Mouse (Mus musculus) MEL (cell line): ENCODE measurements around the gene Negr1. TPM values are rescaled to one million over a fixed set of nuclear protein-coding genes. Genes with fewer than 3 reads are reported as not detected.

ENCODE experiments used
- DNase-seq: peaks from one replicate; pipeline ENCODE4 v3.0.0; 2011; ENCODE audit warnings: low read depth, low spot score
- H3K27ac ChIP-seq: 2 replicates; pipeline ENCODE4 v1.5.1; 2012; ENCODE audit warnings: low read depth, mild to moderate bottlenecking, control low read depth, low read length, moderate library complexity; ENCODE audit not compliant: control insufficient read depth
- H3K27me3 ChIP-seq, 2 experiments: fragments of 150-350 bp in 1 of 2; sonication (generic) in 1 of 2; 2 replicates each; pipeline ENCODE4 v1.6.1; 2012; ENCODE audit warnings: low read length in 2 of 2, mild to moderate bottlenecking in 2 of 2, improper control_type of control experiment in 1 of 2, moderate library complexity in 1 of 2; ENCODE audit not compliant: insufficient read depth in 2 of 2, control insufficient read depth in 1 of 2
- H3K36me3 ChIP-seq, 2 experiments: 2 replicates each; pipeline ENCODE4 v1.6.1; 2012 to 2014; ENCODE audit warnings: low read length in 2 of 2, improper control_type of control experiment in 1 of 2, inconsistent platforms in 1 of 2, mild to moderate bottlenecking in 1 of 2; ENCODE audit not compliant: insufficient read depth in 2 of 2, control insufficient read depth in 1 of 2
- H3K4me1 ChIP-seq, 2 experiments: fragments of 150-350 bp in 1 of 2; sonication (generic) in 1 of 2; 2 replicates each; pipeline ENCODE4 v1.6.1; 2012; ENCODE audit warnings: low read length in 2 of 2, improper control_type of control experiment in 1 of 2, mild to moderate bottlenecking in 1 of 2; ENCODE audit not compliant: insufficient read depth in 2 of 2, control insufficient read depth in 1 of 2
- H3K4me3 ChIP-seq, 2 experiments: fragments of 150-350 bp in 1 of 2; sonication (generic) in 1 of 2; 2 replicates each; pipeline ENCODE4 v1.5.1; 2012; ENCODE audit warnings: low read depth in 2 of 2, low read length in 2 of 2, mild to moderate bottlenecking in 2 of 2, moderate library complexity in 2 of 2, control low read depth in 1 of 2, improper control_type of control experiment in 1 of 2; ENCODE audit not compliant: control insufficient read depth in 1 of 2, insufficient read depth in 1 of 2
- H3K79me2 ChIP-seq: 2 replicates; pipeline ENCODE4 v1.6.1; 2012; ENCODE audit warnings: mild to moderate bottlenecking, low read length, moderate library complexity; ENCODE audit not compliant: control insufficient read depth, poor library complexity, insufficient read depth
- H3K9ac ChIP-seq: 2 replicates; pipeline ENCODE4 v1.6.1; 2012; ENCODE audit warnings: low read depth, mild to moderate bottlenecking, control low read depth, low read length, moderate library complexity; ENCODE audit not compliant: control insufficient read depth, poor library complexity, severe bottlenecking
- H3K9me3 ChIP-seq: fragments of 150-350 bp; sonication (generic); replicated peaks from 2 replicates; pipeline ENCODE4 v1.6.1; 2012; ENCODE audit warnings: mild to moderate bottlenecking, low read length, improper control_type of control experiment, moderate library complexity; ENCODE audit not compliant: insufficient read depth
- BHLHE40 ChIP-seq: IDR thresholded peaks from 2 replicates; pipeline ENCODE4 v1.6.1; 2012; ENCODE audit warnings: low read depth, mild to moderate bottlenecking, inconsistent platforms, low read length, improper control_type of control experiment, borderline replicate concordance
- CHD2 ChIP-seq: IDR thresholded peaks from 2 replicates; pipeline ENCODE4 v1.6.1; 2011; ENCODE audit warnings: low read length, improper control_type of control experiment
- E2F4 ChIP-seq: IDR thresholded peaks from 2 replicates; pipeline ENCODE4 v1.6.1; 2011; ENCODE audit warnings: low read depth, low read length, improper control_type of control experiment, borderline replicate concordance
- ELF1 ChIP-seq: IDR thresholded peaks from 2 replicates; pipeline ENCODE4 v1.6.1; 2014; ENCODE audit warnings: low read depth, mild to moderate bottlenecking, inconsistent platforms, low read length, improper control_type of control experiment, moderate library complexity
- GATA1 ChIP-seq: IDR thresholded peaks from 2 replicates; pipeline ENCODE4 v1.6.1; 2011; ENCODE audit warnings: low read depth, low read length, improper control_type of control experiment
- HCFC1 ChIP-seq: IDR thresholded peaks from 2 replicates; pipeline ENCODE4 v1.6.1; 2012; ENCODE audit warnings: low read depth, mild to moderate bottlenecking, inconsistent platforms, low read length, improper control_type of control experiment, moderate library complexity
- MYB ChIP-seq: IDR thresholded peaks from 2 replicates; pipeline ENCODE4 v1.6.1; 2011; ENCODE audit warnings: mild to moderate bottlenecking, low read depth, low read length, improper control_type of control experiment
- MYC ChIP-seq: IDR thresholded peaks from 2 replicates; pipeline ENCODE4 v1.6.1; 2011; ENCODE audit warnings: low read depth, mild to moderate bottlenecking, low read length, improper control_type of control experiment, moderate library complexity
- NELFE ChIP-seq: IDR thresholded peaks from 2 replicates; pipeline ENCODE4 v1.6.1; 2011; ENCODE audit warnings: low read depth, low read length, improper control_type of control experiment
- POLR2A ChIP-seq, 2 experiments: IDR thresholded peaks; 2 replicates each; pipeline ENCODE4 v1.6.1; 2011 to 2012; ENCODE audit warnings: low read length in 2 of 2, mild to moderate bottlenecking in 2 of 2, control low read depth in 1 of 2, improper control_type of control experiment in 1 of 2, low read depth in 1 of 2, moderate library complexity in 1 of 2; ENCODE audit not compliant: control insufficient read depth in 1 of 2, insufficient read depth in 1 of 2, poor library complexity in 1 of 2
- POLR2AphosphoS2 ChIP-seq: IDR thresholded peaks from 2 replicates; pipeline ENCODE4 v1.6.1; 2011; ENCODE audit warnings: low read length, improper control_type of control experiment
- POLR2AphosphoS5 ChIP-seq: IDR thresholded peaks from 2 replicates; pipeline ENCODE4 v1.6.1; 2012; ENCODE audit warnings: low read depth, borderline replicate concordance, mild to moderate bottlenecking, inconsistent platforms, low read length, moderate library complexity, mixed read lengths
- SIN3A ChIP-seq: IDR thresholded peaks from 2 replicates; pipeline ENCODE4 v1.6.1; 2012; ENCODE audit warnings: low read length, improper control_type of control experiment, inconsistent platforms
- SMC3 ChIP-seq: IDR thresholded peaks from 2 replicates; pipeline ENCODE4 v1.6.1; 2011; ENCODE audit warnings: low read depth, low read length, improper control_type of control experiment
- TAL1 ChIP-seq: IDR thresholded peaks from 2 replicates; pipeline ENCODE4 v1.6.1; 2012; ENCODE audit warnings: mild to moderate bottlenecking, inconsistent platforms, low read length, moderate library complexity, mixed read lengths
- UBTF ChIP-seq: IDR thresholded peaks from 2 replicates; pipeline ENCODE4 v1.6.1; 2012; ENCODE audit warnings: low read depth, mild to moderate bottlenecking, inconsistent platforms, low read length, improper control_type of control experiment, moderate library complexity, borderline replicate concordance; ENCODE audit not compliant: insufficient read depth
- USF2 ChIP-seq, 2 experiments: IDR thresholded peaks; 2 replicates each; pipeline ENCODE4 v1.6.1; 2011 to 2012; ENCODE audit warnings: improper control_type of control experiment in 2 of 2, low read length in 2 of 2, borderline replicate concordance in 1 of 2, inconsistent platforms in 1 of 2, low read depth in 1 of 2, mild to moderate bottlenecking in 1 of 2; ENCODE audit not compliant: insufficient read depth in 1 of 2
- ZMIZ1 ChIP-seq: IDR thresholded peaks from 2 replicates; pipeline ENCODE4 v1.6.1; 2012; ENCODE audit warnings: low read depth, mild to moderate bottlenecking, inconsistent platforms, low read length, improper control_type of control experiment, moderate library complexity
- polyA plus RNA-seq, 2 experiments: library from polyadenylated mRNA; stranded (reverse) in 1 of 2; unstranded in 1 of 2; fragments of >175 nt in 1 of 2; fragments of >200 nt in 1 of 2; gene quantifications; 2 replicates each; pipeline versions ENCODE4 v1.2.1 to v1.2.4; 2012; ENCODE audit warnings: low replicate concordance in 2 of 2, low read depth in 1 of 2; ENCODE audit not compliant: insufficient read length in 2 of 2, insufficient read depth in 1 of 2, missing spikeins in 1 of 2
- total RNA-seq: library from RNA; depleted of rRNA; stranded (reverse); fragments of 300-350 nt; gene quantifications from 2 replicates; pipeline ENCODE4 v1.2.3, GENCODE M21; 2012

Gene Negr1
- total and polyA plus RNA-seq, 3 experiments: not detected

DNA sequence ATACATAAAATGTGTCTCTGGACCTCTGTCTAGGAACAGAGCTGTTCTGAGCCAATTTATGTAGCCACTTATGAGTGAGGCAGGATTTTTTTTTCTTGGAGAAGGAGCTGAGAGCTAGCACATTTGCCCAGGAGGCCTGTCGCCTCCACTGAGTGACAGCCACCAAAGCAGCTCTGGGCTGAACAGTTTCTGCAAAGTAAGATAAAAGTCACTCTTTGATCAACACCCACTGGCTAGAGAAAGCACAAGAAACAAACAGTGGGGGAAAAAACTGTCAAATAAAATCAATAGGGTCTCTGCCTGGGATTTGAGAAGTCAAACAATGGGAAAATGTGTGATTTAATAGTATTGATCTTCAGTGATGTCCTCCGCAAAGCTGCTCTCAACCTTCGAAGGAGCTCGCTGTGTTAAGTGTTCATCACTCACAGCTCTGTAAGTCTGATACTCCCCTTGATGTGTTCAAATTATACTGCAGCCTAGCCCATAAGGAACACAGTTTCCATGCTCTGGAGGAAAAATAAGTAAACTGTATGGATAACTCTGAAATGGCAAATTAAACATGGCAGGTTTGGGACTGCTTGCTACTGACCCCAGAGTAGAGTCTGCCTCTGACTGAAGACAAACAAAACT, 470.0 kb downstream of the Negr1 start:
- Histone ChIP-seq H3K36me3 (no peaks in the 10 kb centered on the region), H3K9ac (no peak overlapping the region), H3K27me3 (no peaks in the 10 kb centered on the region), H3K4me1 (no peaks in the 10 kb centered on the region), H3K27ac (no peak overlapping the region), H3K4me3 (no peak overlapping the region), H3K9me3 (no peaks in the 10 kb centered on the region), H3K79me2 (no peaks in the 10 kb centered on the region)
- TF ChIP-seq GATA1 (no peak), CHD2 (no peak), MYC (no peak), USF2 (IDR thresholded peaks at IDR 0.05; ENCODE audit: borderline replicate concordance in 1 of 2, insufficient read depth in 1 of 2, low read depth in 1 of 2, low read length in 2 of 2) (no peak), POLR2A (IDR thresholded peaks at IDR 0.05; ENCODE audit: control insufficient read depth in 1 of 2, insufficient read depth in 1 of 2, low read depth in 1 of 2, low read length in 2 of 2, poor library complexity in 1 of 2) (no peak), UBTF (no peak), POLR2AphosphoS2 (no peak)
- no peak for DNase-seq

DNA sequence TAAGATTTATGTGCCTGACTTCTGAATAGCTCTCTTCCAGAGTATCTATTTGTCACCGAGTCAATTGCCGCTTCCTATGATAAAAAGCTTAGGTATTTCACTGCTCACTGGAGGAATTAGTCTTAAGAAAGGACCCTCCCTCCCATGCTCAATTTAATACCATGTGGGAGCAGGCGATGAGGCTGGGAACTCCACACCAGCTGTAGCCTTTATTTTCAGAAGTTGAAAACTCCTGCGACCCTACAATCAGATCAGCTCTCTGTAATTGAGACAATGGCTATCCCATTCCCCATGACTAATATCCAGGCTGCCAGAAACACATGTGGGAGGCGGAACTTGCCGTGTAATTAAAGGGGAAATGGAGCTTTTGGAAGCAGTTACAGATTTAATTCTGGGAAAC, 474.4 kb downstream of the Negr1 start:
- Histone ChIP-seq H3K9me3 (no peaks in the 10 kb centered on the region), H3K9ac (no peak overlapping the region), H3K36me3 (no peaks in the 10 kb centered on the region), H3K27me3 (no peaks in the 10 kb centered on the region), H3K4me3 (no peak overlapping the region), H3K27ac (no peak overlapping the region), H3K79me2 (no peaks in the 10 kb centered on the region), H3K4me1 (no peaks in the 10 kb centered on the region)
- no peak for DNase-seq
- TF ChIP-seq BHLHE40 (no peak), MYB (no peak), TAL1 (no peak), HCFC1 (no peak), SMC3 (no peak), POLR2AphosphoS5 (no peak), ZMIZ1 (no peak), E2F4 (no peak), NELFE (no peak), SIN3A (no peak), ELF1 (no peak)
